Mouse (Mus musculus) heart, embryonic 14.5 days (tissue): ENCODE measurements around the gene Dusp22. TPM values are rescaled to one million over a fixed set of nuclear protein-coding genes. Genes with fewer than 3 reads are reported as not detected.

ENCODE experiments used
- ATAC-seq: fragments of 200-750 bp; cut with Nextera tagmentation; 2 replicates; pipeline ENCODE4 v1.8.0; 2017; ENCODE audit warnings: low read depth, moderate TSS enrichment; ENCODE audit not compliant: insufficient number of reproducible peaks, insufficient read depth, low FRiP score
- H3K27ac ChIP-seq, 2 experiments: fragments of 200-500 bp in 1 of 2; fragments of 300-500 bp in 1 of 2; sonication (generic) in 1 of 2; replicated peaks in 1 of 2; 2 replicates each; pipeline ENCODE4 v1.5.1; 2012 to 2014; ENCODE audit warnings: low read depth in 2 of 2, low read length in 2 of 2, control low read depth in 1 of 2, mild to moderate bottlenecking in 1 of 2, mixed read lengths in 1 of 2; ENCODE audit not compliant: control insufficient read depth in 1 of 2, insufficient read depth in 1 of 2
- H3K27me3 ChIP-seq: fragments of 300-500 bp; sonication (generic); 2 replicates; pipeline ENCODE4 v1.6.1; 2014; ENCODE audit warnings: mild to moderate bottlenecking, low read length, control low read depth; ENCODE audit not compliant: control insufficient read depth, insufficient read depth
- H3K36me3 ChIP-seq: fragments of 300-500 bp; sonication (generic); 2 replicates; pipeline ENCODE4 v1.6.1; 2014; ENCODE audit warnings: mild to moderate bottlenecking, control low read depth, low read length, mixed read lengths; ENCODE audit not compliant: control insufficient read depth, insufficient read depth
- H3K4me1 ChIP-seq, 2 experiments: fragments of 200-500 bp in 1 of 2; fragments of 300-500 bp in 1 of 2; sonication (generic) in 1 of 2; 2 replicates each; pipeline ENCODE4 v1.6.1; 2012 to 2014; ENCODE audit warnings: low read length in 2 of 2, control low read depth in 1 of 2, mixed read lengths in 1 of 2; ENCODE audit not compliant: control insufficient read depth in 2 of 2, insufficient read depth in 2 of 2
- H3K4me2 ChIP-seq: fragments of 300-500 bp; sonication (generic); 2 replicates; pipeline ENCODE4 v1.6.1; 2014; ENCODE audit warnings: mild to moderate bottlenecking, low read length
- H3K4me3 ChIP-seq, 2 experiments: fragments of 200-500 bp in 1 of 2; fragments of 300-500 bp in 1 of 2; sonication (generic) in 1 of 2; 2 replicates each; pipeline ENCODE4 v1.5.1; 2012 to 2014; ENCODE audit warnings: low read length in 2 of 2, mild to moderate bottlenecking in 2 of 2, control low read depth in 1 of 2, low read depth in 1 of 2, moderate library complexity in 1 of 2; ENCODE audit not compliant: control insufficient read depth in 1 of 2, insufficient read depth in 1 of 2
- H3K9ac ChIP-seq: fragments of 300-500 bp; sonication (generic); 2 replicates; pipeline ENCODE4 v1.6.1; 2014; ENCODE audit warnings: mild to moderate bottlenecking, low read length
- H3K9me3 ChIP-seq: fragments of 300-500 bp; sonication (generic); 2 replicates; pipeline ENCODE4 v1.6.1; 2016; ENCODE audit warnings: low read length, control low read depth; ENCODE audit not compliant: control insufficient read depth
- WGBS: fragments of 180-500 bp; shearing (Covaris S2); extraction: QIAGEN DNeasy Blood & Tissue Kit; methylation state at CpG from one replicate; pipeline ENCODE4 v1.1.7; 2014; 5-methylcytosine and 5-hydroxymethylcytosine counted together
- polyA plus RNA-seq: library from polyadenylated mRNA; unstranded; fragments of >200 nt; fragmentation: Nextera tagmentation; extraction: Ambion mirVana; gene quantifications from 2 replicates; pipeline ENCODE4 v1.2.1, GENCODE M21; 2014

The Dusp22 gene
- polyA plus RNA-seq, 1 experiment from 2014 or later: 19.6 TPM

GRCm38 (mm10) chr13:30722601-30723000 is 62.8 kb downstream of the Dusp22 start:
- no peaks in the 10 kb centered on the region for H3K36me3 ChIP-seq
- ATAC-seq: no peak
- no peak overlapping the region for H3K4me2 ChIP-seq
- no peak overlapping the region for H3K4me3 ChIP-seq
- H3K9me3 ChIP-seq: no peaks in the 10 kb centered on the region
- no peaks in the 10 kb centered on the region for H3K27me3 ChIP-seq
- no peak overlapping the region; the same call in 1 of the 2 replicates for H3K9ac ChIP-seq
- H3K27ac ChIP-seq: no peak overlapping the region
- H3K4me1 ChIP-seq: no peaks in the 10 kb centered on the region; a peak in 1 of 4 replicates
- 14% methylated on average over 7 of the region's 7 CpGs for WGBS

GRCm38 (mm10) chr13:30723258-30723657 is 63.5 kb downstream of the Dusp22 start:
- WGBS: 58% methylated on average over 5 of the region's 5 CpGs
- no peak overlapping the region for H3K4me2 ChIP-seq
- no peaks in the 10 kb centered on the region for H3K9me3 ChIP-seq
- H3K36me3 ChIP-seq: no peaks in the 10 kb centered on the region
- H3K4me1 ChIP-seq: no peaks in the 10 kb centered on the region; a peak in 1 of 4 replicates
- H3K4me3 ChIP-seq: no peak overlapping the region
- ATAC-seq: no peak
- no peaks in the 10 kb centered on the region for H3K27me3 ChIP-seq
- H3K27ac ChIP-seq: no peak overlapping the region
- no peak overlapping the region for H3K9ac ChIP-seq

DNA sequence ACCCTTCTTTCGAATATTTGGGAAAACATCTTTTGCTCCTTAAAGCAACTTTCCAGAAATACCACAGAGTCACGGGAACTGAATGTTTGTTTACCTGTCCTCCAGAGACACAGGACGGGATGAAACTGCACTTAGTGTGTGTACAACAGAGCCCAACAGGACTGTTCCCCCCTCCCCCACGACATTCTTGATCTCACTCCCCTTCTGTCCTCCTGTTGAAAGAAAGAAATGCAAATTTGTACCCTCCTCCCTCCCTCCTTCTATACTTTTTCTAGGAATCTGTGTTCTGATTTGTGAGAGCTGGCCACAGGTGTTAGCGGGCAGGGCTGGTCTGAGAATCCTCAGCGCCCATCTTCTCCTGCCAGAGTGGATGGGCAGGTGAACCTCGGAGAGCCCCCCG is 64.1 kb downstream of the Dusp22 start:
- no peak overlapping the region for H3K4me3 ChIP-seq
- no peak overlapping the region for H3K27ac ChIP-seq
- ATAC-seq: no peak
- H3K27me3 ChIP-seq: no peaks in the 10 kb centered on the region
- no peaks in the 10 kb centered on the region for H3K9me3 ChIP-seq
- H3K36me3 ChIP-seq: no peaks in the 10 kb centered on the region
- H3K4me2 ChIP-seq: no peak overlapping the region
- WGBS: 61% methylated on average over 8 of the region's 8 CpGs
- H3K9ac ChIP-seq: no peak overlapping the region
- no peaks in the 10 kb centered on the region; a peak in 1 of 4 replicates for H3K4me1 ChIP-seq

- Histone ChIP-seq H3K4me3 (no peak overlapping the region), H3K36me3 (no peaks in the 10 kb centered on the region), H3K4me1 (peaks cover 4 to 6% of the 10 kb centered on the region in 2 experiments; a peak in 2 of 4 replicates), H3K27me3 (no peaks in the 10 kb centered on the region), H3K9me3 (no peaks in the 10 kb centered on the region), H3K9ac (no peak overlapping the region), H3K27ac (no peak overlapping the region), H3K4me2 (peak overlapping the region; percentile 34; the same call in 1 of the 2 replicates)
- WGBS: 23% methylated on average over 7 of the region's 7 CpGs
- ATAC-seq: no peak
Measured at GRCm38 (mm10) chr13:30724691-30725271, 65.0 kb downstream of the Dusp22 start.

DNA sequence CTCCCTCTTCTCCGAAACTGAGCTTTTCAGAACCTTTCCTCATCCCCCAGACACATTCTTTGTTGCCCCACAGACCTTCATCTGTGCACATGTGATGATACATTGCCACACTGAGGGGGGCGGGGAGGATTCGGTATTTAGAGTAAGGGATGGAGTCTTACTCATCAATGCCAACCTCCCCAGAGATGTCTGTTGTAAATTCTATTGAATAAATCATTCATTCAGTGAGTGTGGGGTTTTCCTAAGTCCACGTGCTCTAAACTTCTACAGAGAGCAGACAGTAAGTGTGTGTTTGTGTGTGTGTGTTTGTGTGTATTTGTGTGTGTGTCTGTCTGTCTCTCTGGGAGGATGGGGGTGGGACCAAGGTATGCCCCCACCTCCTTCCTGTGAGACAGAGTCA is 67.1 kb downstream of the Dusp22 start:
- Histone ChIP-seq H3K4me2 (no peak overlapping the region), H3K27me3 (no peaks in the 10 kb centered on the region), H3K9me3 (no peaks in the 10 kb centered on the region), H3K9ac (no peak overlapping the region), H3K36me3 (no peaks in the 10 kb centered on the region), H3K4me3 (no peak overlapping the region), H3K4me1 (peaks cover 4 to 6% of the 10 kb centered on the region in 2 experiments; a peak in 2 of 4 replicates), H3K27ac (no peak overlapping the region)
- 89% methylated on average over 4 of the region's 4 CpGs for WGBS
- ATAC-seq: no peak

DNA sequence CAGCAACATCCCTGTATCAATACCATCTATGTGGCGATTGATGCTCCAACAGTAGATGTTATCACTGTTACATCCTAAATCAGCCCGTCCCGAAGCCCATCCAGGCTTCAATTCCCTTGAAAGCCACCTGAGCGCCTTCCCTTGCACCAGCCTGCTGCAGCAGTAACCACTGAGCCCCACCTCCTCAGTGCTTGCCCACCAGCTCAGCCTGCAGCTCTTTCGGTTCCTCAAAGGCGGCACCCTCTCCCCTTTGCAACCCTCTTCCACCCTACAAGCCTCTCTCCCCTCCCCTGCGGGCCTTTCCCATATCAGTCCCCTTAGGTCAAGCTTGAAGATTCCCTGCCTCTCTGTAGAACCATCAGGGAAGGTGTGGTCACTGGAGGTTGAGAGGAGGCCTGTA is 68.4 kb downstream of the Dusp22 start:
- WGBS: 78% methylated on average over 7 of the region's 7 CpGs
- H3K9ac ChIP-seq: no peak overlapping the region
- H3K4me1 ChIP-seq: peaks cover 4 to 6% of the 10 kb centered on the region in 2 experiments; a peak in 2 of 4 replicates
- H3K36me3 ChIP-seq: no peaks in the 10 kb centered on the region
- no peak overlapping the region for H3K27ac ChIP-seq
- H3K4me3 ChIP-seq: no peak overlapping the region
- no peak for ATAC-seq
- H3K9me3 ChIP-seq: no peaks in the 10 kb centered on the region
- H3K4me2 ChIP-seq: no peak overlapping the region
- no peaks in the 10 kb centered on the region for H3K27me3 ChIP-seq

DNA sequence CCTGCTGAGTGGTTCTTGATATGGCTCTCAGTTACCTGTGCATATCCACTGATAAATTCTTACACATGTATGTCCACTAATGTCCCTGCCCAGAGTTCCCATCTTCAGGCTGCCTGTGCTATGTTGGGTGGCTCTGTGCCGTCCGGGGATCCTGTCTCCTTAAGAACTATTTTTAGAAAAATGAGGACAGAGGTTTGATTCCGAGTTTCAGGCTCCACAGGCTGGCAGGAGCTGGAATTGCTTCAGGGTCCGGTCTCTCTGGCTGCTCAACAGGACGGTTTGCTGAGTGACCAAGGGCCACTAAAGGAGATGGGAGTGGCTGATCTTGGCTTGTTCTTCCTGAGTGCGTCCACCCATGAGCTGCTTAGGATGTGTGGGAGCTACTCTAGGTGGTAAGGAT is 69.4 kb downstream of the Dusp22 start:
- 6% methylated on average over 6 of the region's 6 CpGs for WGBS
- no peak overlapping the region for H3K4me3 ChIP-seq
- H3K4me2 ChIP-seq: peak overlapping the region; percentile 35; the same call in 1 of the 2 replicates
- H3K4me1 ChIP-seq: peaks cover 4 to 6% of the 10 kb centered on the region in 2 experiments; a peak in 2 of 4 replicates
- ATAC-seq: no peak
- no peaks in the 10 kb centered on the region for H3K36me3 ChIP-seq
- no peaks in the 10 kb centered on the region for H3K9me3 ChIP-seq
- no peak overlapping the region for H3K9ac ChIP-seq
- H3K27ac ChIP-seq: no peak overlapping the region
- H3K27me3 ChIP-seq: no peaks in the 10 kb centered on the region
